Mouse (Mus musculus) embryo, embryonic 11 days (tissue): ENCODE measurements around the gene Tnfrsf25.
A peak's percentile ranks its signal among the peaks of the same experiment; 100 is the strongest.

ENCODE experiments used
- DNase-seq: peaks from one replicate; pipeline ENCODE4 v3.0.0-alpha.2; 2015

Tnfrsf25 gene

DNA sequence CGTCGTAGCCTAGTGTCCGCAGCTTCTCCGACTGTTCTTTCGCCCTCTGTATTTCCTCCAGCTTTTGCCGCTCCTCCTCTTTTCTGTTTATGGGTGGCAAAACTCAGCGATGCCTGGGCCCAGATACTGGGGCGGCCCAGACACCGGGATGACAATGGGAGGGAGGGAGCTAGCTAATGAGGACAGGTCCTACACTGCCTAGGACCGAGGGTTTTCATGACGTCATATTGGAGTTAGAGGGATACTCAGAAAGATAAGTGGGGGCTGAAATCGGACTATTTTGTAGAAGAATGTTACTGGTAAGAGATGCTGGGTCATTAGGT, 5.4 kb downstream of the Tnfrsf25 start:
- no peak for DNase-seq

DNA sequence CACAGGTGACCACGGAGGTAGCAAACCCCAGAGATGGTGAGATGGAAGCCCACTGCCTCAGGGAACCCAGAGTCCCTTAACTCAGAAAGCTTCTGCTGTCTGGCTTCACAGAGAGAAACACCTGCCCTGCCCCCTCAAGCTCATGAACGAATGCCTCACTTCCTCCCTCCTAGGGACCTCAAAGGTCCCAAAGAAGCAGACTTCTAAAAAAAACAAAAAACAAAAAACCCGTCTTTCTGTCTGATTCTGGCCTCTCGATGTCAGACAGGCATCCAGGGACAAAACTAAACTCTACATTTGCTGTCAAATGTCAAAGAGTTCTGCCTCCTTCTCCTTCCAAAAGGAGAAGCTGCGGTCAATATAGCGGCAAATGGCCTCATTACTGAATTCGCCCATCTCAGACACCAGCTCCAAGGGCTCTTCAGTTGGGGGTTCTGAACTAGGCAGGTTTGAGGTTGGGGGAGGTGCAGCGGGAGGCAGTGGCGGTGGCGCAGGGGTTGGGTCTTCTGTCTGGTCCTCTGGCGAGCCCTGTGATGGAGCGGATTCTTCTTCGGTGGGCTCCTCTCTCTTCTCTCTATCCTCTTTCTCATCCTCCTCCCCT, 8.7 kb downstream of the Tnfrsf25 start:
- no peak for DNase-seq

DNA sequence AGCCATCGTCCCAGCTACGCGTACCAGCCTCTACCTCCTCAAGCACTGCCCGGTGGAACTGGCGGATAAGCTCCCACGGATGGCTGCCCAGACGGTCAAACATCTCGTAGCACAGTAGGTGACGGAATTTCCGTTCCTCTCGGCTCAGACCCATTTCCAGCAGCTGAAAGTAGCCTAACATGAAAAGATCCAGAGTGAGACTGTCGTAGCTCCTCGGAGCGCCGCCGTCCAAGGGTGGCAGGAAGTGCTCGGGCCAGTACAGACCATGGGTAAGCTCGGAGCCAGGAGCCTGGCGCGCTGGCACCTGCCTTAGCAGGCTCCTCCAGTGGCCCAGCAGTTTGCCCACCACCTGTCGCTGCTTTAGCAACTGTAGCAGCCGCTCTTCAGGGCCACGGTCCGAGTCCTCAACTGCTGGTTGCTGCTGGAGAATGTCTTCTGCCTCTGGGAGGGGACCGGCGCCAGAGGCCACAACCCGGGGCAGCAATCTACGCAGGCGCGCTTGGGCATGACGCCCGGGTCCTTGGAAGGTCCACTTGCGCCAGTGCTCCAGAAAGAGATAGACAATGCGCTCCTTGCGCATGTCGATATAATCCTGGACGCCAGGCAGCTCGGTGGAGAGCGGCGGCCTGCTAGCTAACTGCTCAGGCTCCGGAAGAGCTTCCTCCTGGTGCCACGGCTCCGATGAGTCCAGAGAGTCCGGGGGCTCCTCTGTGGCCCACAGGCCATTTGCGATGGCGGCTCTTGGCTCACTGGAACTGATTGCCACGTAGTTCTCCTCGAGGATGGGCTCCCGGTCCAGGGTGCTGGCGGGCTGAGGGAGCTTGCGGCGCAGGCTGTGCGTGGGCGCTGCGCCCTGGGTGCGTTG, 9.7 kb downstream of the Tnfrsf25 start:
- no peak for DNase-seq

DNA sequence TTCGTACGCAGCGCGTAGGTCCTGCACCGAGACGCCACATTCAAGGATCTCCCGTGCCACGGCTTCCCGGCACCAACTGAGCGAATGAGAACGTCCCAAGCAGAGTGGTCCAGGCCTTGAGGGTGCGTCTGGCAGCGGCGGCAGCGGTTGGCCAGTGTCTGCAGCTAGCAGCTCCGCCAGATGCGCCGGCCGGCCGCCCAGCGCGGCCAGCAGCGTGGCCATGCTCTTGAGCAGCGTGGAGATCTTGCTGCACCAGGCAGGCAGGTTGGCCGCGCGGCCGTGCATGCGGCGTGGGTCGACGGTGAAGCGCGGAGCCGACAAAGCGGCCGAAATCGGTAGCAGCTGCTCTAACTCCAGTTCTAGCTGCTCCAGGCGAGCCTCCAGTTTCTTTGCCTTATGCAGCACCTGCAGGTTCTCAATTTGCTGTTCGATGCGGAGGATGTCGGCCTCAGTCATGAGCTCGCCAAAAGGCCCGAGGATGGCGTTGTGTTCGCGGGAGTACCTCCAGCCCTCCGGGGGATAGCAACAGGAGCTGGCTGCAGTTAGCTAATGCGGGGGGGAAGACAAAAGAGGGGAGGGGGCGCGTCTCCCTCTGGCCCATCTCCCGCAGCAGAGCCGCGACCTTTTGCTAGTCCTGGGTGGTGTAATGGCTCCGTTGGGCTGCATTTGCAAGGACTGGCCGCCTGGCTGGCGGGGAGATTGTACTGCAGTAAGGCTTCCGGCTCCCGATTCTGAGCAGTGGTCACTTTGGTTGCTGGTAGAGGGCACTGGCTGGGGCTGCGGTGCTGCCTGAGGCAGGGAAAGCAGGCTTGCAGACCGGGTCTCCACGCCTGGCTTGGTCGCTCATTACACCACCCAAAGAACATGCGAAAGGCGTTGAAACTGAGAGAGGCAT, 10.5 kb downstream of the Tnfrsf25 start:
- peak; percentile 61 for DNase-seq

DNA sequence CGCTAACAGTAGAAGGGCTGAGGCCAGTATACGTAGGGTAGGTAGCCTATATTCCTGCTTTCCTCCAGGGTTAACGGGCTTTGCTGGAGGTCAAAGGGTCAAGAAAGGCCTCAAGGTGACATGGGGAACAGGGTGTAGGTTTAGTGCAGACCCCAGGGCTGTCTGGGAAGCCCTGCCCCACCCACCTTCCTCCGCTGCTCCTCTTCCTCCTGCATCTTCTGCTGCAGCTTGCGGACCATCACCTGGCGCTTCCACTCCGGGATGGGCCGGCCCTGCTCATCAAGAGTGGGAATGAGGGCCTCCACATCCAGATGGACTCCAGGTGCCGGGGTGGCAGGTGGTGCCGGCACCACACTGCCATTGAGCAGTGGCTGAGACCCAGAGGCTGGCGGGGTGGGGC, 12.2 kb downstream of the Tnfrsf25 start:
- no peak for DNase-seq

DNA sequence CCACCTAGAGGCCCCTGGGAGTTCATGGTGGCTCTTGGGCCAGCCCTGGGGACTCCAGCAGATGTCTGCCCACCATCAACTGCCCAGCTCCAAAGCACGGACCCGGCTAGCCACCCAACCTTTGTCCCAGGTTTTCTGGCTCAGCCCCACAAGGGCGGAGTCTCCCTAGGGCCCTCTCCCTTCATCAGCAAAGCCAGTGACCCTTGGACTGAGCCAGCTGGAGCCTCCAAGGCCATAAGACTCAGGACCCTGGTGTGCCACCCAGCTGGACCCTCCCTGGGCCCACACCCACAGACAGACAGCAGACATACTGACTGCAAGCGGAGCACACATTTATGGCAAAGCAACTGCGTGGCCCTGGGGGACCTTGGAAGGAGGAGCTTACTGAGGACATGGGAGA, 13.1 kb downstream of the Tnfrsf25 start:
- DNase-seq: no peak

DNA sequence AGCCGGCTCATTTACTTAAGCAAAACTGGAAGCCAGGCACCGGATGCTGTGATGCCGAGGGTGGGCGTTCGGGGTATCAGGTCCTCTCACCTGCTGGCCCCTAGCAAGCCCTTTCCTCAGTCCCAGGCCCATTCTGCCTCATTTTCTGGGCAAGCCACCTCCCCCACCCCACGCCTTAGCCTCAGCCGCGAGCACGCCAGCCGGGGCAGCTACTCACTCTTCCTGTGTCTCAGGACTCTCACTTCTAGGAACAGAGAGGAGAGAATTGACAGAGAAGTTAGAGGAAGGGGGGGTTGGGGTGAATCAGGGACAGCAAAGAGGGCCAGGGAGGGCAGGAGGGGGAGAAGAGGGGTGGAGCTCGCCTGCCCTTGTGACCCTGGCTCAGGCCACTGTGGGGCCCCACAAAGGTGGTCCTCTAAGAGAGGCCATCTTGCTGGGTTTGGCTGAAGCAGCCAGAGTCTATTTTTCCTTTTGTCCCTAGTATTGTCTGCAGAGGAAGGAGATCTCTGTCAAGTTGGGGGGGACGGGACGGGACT, 13.7 kb downstream of the Tnfrsf25 start:
- DNase-seq: no peak

DNA sequence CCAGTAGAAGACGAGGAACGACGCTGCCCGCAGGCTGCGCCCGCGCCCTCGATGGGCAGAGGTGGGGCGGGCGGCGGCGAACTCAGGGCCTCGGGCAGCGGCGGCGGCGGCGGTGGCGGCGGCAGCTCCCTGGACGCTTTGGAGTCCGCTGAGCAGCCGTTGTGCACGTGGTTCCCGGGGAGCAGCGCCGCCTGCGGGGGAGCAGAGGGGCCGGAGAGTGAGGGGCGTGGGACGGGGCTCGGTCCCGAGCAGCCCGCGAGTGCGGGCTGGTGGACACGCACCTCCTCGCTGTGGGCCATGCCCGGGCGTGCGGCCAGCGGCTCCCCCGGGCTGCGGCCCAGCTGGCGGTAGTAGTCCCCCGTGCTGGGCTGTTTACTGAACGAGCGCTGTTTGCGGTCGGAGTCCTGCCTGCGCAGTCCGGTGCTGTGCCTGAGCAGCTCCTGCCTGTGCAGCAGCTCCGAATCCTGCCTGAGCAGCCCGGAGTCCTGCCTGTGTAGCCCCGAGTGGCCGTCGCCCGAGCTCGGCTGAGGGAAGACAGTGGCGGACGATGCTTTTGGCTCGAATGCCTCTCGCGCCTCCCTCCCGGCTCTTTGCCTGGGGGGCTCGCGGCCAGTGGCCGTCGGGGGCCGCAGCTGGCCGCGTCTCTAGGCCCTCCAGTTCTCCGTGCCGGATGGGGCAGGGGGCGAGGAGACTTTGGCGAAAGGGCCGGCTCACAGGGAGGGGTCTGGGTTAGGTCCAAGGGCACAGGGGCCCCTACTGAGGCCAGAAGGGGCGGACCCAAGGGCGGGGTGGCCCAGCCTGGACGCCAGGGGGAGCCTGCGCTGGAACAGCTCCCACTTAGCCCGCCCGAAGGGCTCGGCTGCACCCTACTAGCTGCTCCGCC, 15.3 kb downstream of the Tnfrsf25 start:
- peak; percentile 75 for DNase-seq

DNA sequence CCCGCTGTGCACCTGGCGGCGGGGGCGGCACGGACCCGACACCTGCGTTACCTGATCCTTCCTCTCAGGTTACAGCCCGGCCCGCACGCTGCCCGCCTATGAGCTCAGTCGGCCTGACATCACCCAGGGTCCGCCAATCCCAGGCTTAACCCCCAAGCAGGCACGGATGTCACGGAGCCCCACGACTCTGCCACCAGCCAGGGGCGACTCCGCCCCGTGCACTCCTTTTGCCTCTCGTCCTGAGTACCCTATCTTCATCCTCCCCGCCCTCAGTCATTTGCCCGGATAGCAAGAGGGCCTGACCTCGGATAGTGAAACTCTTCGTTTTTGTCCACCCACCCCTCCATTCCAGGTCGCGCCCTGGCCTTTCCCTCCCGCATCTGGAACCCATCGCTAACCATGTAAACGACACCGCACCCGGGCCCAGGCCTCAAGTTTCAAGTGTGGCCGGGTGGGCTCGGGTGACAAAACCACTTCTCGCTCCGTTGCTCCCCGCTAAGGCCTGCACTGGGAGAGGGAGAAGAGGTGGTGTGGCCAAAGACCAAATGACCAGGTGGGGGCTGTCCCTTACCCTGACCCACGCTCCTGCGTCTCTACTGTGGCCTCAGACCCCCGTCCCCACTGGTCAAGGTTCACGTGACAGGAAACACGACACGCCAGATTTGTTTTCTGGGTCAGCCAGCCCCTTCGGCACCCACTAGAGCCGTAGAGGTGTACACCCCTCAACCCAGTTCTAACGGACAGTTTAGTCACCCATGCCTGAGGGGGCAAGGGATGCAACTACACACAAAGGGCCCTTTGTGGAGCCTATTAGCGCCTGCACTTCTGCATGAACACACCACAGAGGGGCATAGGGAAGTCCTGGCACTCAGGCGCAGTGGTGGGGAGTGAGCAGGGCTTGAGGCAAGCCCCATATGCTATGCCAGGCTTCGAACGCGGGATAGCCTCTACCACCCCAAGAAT, 16.4 kb downstream of the Tnfrsf25 start:
- DNase-seq: peak; percentile 55

DNA sequence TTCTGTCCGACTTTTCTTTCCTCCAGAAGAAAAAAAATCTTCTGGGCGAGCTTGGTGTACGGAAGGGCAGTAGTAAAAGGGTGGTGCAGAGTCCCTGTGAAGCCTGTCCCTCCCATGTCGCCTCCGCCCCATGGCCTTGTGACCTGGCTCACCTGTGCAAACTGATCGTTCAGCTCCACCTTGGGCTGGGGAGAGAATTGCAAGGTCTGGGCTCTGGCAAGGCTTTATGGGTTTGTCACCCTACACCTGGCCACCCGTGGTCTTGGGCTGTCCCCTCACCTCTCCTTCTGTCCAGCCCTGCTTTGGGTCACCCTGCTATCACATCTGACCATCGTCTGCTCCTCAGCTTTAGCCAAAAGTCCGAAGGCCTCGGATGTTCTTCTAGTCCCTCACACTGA, 17.0 kb downstream of the Tnfrsf25 start:
- no peak for DNase-seq

DNA sequence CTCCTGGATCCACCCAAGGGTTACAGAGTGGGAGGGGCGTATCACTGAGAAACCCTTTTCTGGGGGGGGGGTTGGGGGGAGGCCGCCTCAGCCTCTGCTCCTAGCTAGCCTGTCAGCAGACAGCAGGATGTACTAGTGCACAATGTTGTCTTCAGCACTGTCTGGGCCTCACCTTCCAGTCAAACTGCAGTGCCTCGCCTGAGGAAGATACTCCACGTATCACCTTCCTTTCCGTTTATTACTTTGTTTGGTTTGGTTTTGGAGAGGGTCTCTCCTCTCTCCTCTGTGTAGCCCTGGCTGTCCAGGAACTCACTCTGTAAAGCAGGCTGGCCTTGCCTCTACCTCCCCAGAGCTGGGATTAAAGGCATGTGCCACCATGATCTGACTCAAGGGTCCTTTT, 17.5 kb downstream of the Tnfrsf25 start:
- DNase-seq: no peak

DNA sequence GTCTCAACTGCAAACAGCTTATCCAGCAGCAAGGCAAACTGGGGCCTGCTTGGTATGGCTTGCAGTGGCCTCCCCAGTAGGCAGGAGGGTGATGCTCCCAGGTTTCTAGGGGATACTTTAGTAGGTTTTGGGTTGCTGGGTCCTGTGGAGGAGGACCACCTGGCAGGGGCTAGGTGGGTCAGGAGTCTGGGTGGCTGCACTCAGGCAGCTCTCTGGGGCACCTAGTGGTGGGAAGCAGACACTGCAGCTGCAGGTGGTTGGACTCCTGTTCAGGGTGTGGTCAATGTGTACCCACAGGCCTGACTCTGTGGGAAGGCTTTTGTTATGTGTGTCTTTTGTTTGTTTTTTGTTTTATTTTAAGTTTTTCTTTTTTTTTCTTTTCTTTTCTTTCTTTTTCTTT, 18.8 kb downstream of the Tnfrsf25 start:
- peak; percentile 58 for DNase-seq

DNA sequence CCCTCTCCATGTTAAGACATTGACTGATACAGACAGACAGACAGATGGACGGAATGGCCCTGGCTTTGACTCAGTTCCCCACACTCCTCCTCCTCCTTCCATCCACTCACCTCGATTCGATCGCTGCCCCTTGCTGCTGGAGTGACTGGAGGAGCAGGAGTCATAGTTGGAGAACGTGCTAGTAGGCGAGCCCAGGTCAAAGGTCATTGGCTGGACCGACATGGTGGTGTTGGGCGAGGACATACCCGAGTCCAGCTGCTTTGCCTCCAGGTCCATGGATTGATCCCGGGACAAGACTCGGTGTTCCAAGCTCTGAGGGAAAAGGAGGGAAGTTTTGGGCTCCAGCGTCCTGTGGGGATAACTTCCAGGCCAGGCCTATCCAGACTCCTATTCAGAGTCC, 19.6 kb downstream of the Tnfrsf25 start:
- no peak for DNase-seq

DNA sequence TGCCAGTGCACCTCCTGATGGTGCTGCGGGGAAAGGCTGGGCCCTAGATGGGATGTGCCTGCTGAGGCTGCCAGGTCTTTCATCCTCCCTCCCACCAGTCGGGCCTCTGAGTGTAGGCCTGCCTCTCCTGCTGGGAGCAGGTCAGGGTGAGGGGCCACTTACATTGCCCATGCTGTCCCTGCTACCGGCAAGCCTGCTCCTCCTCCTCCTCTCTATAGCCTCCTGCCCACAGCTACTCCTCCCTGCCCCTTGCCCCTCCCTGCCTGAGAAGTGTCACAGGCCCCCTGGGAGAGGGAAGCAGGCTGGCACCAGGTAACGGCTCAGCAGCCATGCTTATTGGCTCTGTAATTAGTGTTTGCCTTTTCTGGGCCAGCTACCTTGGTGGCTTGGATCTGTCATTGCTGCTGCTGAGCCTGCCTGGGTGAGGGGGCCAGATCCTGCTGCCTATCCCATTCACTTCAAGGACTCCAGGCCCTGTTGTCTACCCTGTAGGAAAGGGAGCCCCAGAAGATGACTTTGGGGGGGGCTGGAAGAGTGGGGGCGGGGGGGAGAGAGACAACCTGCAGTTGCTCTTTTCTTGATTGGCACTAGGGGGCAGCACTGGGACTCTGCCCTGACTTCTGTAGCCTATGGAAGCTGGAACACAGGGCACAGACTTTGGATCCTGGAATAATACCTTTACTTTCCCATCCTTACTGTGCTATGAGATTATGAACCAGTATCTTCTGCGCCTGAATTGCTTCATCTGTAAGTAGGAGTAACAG, 20.6 kb downstream of the Tnfrsf25 start:
- no peak for DNase-seq

DNA sequence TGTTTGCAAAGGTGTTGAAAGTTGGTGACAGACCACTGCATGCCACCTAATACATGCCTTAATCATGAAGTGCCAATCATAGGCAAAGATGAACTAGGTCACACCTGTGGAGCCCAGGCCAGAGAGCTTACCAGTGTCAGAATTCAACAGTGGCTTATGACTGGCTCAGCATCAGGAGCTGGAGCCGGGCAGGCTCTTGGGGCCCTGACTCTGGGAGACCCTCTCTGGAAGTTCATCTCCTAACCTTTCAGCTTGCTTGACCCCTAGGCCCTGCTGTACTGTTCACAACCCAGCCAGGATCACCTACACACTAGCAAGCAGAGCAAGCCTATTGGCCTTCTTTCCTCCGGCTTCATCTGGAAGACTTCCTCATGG, 21.1 kb downstream of the Tnfrsf25 start:
- DNase-seq: no peak

DNA sequence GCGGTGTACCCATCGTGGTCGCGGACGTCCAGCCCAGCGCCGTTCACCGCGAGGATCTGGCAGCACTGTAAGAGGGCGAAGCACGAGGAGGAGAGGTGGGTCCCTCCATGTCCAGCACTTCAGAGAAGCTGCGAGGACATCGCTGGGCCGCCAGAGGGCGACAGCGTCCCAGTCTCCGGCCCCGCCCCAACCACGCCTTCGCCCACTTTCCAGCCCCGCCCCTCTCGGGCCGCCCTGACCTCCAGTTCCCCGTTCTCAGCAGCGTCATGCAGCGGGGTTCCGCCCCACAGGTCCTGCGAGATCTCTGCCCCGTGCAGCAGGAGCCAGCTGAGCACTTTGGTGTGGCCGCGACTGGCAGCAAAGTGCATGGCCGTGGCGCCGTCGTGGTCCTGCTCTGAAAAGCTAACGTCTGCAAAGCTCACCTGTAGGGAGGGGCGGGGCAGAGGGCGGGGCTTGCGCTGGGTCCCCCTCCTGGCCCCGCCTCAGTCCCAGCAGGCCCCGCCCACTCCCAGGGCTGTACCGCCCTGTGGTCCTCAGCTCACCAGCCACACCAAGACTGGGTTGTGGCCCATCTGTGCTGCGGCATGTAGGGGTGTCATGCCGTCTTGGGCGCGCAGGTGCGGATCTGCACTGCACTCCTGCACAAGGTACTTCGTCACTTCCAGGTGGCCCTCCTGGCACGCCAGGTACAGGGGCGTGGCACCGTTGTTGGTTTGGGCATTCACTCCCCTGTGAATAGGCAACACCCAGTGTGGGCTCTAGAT, 22.9 kb downstream of the Tnfrsf25 start:
- DNase-seq: peak; percentile 89

DNA sequence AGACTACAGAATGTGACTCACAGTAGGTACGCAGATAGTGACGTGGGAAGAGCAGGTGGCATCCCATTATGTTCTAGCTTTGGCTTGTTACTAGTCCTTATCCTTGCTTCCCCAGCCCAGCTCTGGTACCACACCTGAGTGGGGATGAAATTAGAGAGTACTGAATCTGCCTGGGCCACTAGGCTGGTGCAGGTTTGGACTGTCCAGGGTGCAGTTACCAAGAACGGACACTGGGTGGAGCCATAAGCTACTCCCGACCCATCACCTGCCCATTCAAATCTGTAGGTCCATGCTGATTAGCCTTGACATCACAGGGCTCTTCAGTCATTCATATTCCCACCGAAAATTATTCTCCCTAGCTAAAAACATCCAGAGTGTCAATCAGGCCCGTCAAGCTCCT, 24.7 kb downstream of the Tnfrsf25 start:
- DNase-seq: peak; percentile 57

DNA sequence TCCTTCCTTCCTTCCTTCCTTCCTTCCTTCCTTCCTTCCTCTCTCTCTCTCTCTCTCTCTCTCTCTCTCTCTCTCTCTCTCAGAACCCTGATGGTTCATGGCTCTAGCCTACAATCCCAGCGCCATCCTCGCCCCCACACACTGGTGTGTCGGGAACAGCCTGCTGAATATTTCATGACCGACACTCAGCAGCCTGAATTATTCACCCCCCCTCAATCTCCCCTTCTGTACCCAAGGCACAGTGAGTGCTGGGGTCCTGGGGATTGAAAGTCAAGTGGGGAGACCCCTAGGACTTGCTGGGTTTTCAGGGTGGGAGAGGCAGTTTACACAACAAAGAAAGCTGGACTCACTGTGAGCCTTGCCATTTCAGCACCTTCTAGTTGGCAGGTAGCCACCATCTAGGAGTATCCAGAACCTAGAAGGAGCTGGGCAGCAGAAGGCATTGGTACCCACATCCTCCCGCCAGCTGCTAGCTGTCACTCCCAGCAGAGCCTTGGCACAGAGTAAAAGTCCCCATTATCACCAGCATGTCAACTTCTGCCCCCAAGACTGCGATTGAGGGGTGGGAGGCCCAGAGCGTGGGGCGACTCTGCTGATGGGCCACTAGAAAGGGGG, 25.9 kb downstream of the Tnfrsf25 start:
- no peak for DNase-seq

DNA sequence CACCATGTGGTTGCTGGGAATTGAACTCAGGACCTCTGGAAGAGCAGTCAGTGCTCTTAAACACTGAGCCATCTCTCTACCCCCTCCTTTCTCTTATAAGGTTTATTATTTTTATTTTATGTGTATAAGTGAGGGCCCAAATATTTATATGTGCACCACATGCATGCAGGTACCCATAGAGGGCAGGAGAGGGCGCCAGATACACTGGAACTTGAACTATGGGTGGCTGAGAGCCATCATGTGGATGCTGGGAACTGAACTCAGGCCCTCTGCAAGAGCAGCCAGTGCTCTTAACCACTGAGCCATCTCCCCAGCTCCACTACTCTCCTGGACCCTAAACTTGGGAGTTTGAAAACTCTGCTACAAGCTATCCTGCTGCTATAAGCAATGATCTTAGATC, 27.9 kb downstream of the Tnfrsf25 start:
- no peak for DNase-seq
